Mouse (Mus musculus) embryonic facial prominence, embryonic 14.5 days (tissue): ENCODE results near the gene Slc44a4. TPM values are rescaled to one million over a fixed set of nuclear protein-coding genes. Genes with fewer than 3 reads are reported as not detected.
"Not testable (repeated sequence)": the region's sequence is repeated elsewhere in the genome, so short reads cannot be mapped to it uniquely, and the experiment has no call there.

ENCODE experiments used
- ATAC-seq: fragments of 200-750 bp; cut with Nextera tagmentation; 2 replicates; pipeline ENCODE4 v1.8.0; 2017; ENCODE audit warnings: low read depth, moderate number of reproducible peaks, moderate TSS enrichment
- DNase-seq: peaks from one replicate; pipeline ENCODE4 v3.0.0-alpha.2; 2015; ENCODE audit warnings: low spot score
- H3K27ac ChIP-seq: fragments of 300-500 bp; sonication (generic); replicated peaks from 2 replicates; pipeline ENCODE4 v1.5.1; 2014; ENCODE audit warnings: low read depth, mild to moderate bottlenecking, low read length, moderate library complexity
- H3K27me3 ChIP-seq: fragments of 300-500 bp; sonication (generic); replicated peaks from 2 replicates; pipeline ENCODE4 v1.6.1; 2014; ENCODE audit warnings: low read length; ENCODE audit not compliant: control insufficient read depth, insufficient read depth
- H3K36me3 ChIP-seq: fragments of 300-500 bp; sonication (generic); 2 replicates; pipeline ENCODE4 v1.6.1; 2014; ENCODE audit warnings: low read length, mixed read lengths; ENCODE audit not compliant: control insufficient read depth, insufficient read depth
- H3K4me1 ChIP-seq: fragments of 300-500 bp; sonication (generic); 2 replicates; pipeline ENCODE4 v1.6.1; 2014; ENCODE audit warnings: antibody characterized with exemption, low read length; ENCODE audit not compliant: control insufficient read depth, insufficient read depth
- H3K4me2 ChIP-seq: fragments of 300-500 bp; sonication (generic); 2 replicates; pipeline ENCODE4 v1.6.1; 2014; ENCODE audit warnings: low read depth, mild to moderate bottlenecking, low read length, moderate library complexity, mixed read lengths
- H3K4me3 ChIP-seq: fragments of 300-500 bp; sonication (generic); 2 replicates; pipeline ENCODE4 v1.5.1; 2014; ENCODE audit warnings: low read depth, mild to moderate bottlenecking, low read length
- H3K9ac ChIP-seq: fragments of 300-500 bp; sonication (generic); 2 replicates; pipeline ENCODE4 v1.6.1; 2014; ENCODE audit warnings: low read depth, mild to moderate bottlenecking, low read length, moderate library complexity, mixed read lengths
- H3K9me3 ChIP-seq: fragments of 300-500 bp; sonication (generic); 2 replicates; pipeline ENCODE4 v1.6.1; 2016; ENCODE audit warnings: low read length; ENCODE audit not compliant: control insufficient read depth
- WGBS: fragments of 180-500 bp; shearing (Covaris S2); extraction: QIAGEN DNeasy Blood & Tissue Kit; methylation state at CpG from one replicate; pipeline ENCODE4 v1.1.7; 2014; 5-methylcytosine and 5-hydroxymethylcytosine counted together
- polyA plus RNA-seq: library from polyadenylated mRNA; unstranded; fragments of >200 nt; fragmentation: Nextera tagmentation; extraction: Ambion mirVana; gene quantifications from 2 replicates; pipeline ENCODE4 v1.2.1, GENCODE M21; 2014

Slc44a4 gene
- polyA plus RNA-seq, 1 experiment from 2014 or later = 0.53 TPM

- peak overlapping the region; percentile 2; the same call in 1 of the 2 replicates for H3K4me3 ChIP-seq
- no peaks in the 10 kb centered on the region for H3K27me3 ChIP-seq
- H3K4me2 ChIP-seq = 0 out of 2 replicates have a peak overlapping the region, but pooled peaks have one; percentile 84
- 85% methylated on average over 17 of the region's 17 CpGs for WGBS
- no peaks in the 10 kb centered on the region for H3K9me3 ChIP-seq
- ATAC-seq (no peak), DNase-seq (no peak)
- H3K9ac ChIP-seq = no peak overlapping the region
- H3K27ac ChIP-seq = no peak overlapping the region
- H3K36me3 ChIP-seq = peaks cover 14% of the 10 kb centered on the region
- H3K4me1 ChIP-seq = peaks cover 12% of the 10 kb centered on the region; the same call in 1 of the 2 replicates
These were observed 17.9 kb upstream of the Slc44a4 start for GRCm38 (mm10) chr17:34896366-34896765.

- Histone ChIP-seq H3K27ac (peak overlapping the region; percentile 96), H3K4me1 (peaks cover 12% of the 10 kb centered on the region; the same call in 1 of the 2 replicates), H3K9ac (peak overlapping the region; percentile 84), H3K27me3 (no peaks in the 10 kb centered on the region), H3K9me3 (no peaks in the 10 kb centered on the region), H3K36me3 (peaks cover 24% of the 10 kb centered on the region), H3K4me2 (peak overlapping the region; percentile 74), H3K4me3 (peak overlapping the region; percentile 89)
- DNase-seq (peak; percentile 94), ATAC-seq (0 out of 2 replicates have a peak, but pooled peaks have one; percentile 7)
- 16% methylated on average over 10 of the region's 10 CpGs for WGBS
These were observed 16.7 kb upstream of the Slc44a4 start for GRCm38 (mm10) chr17:34897373-34898159.

GRCm38 (mm10) chr17:34898160-34898586 is 16.1 kb upstream of the Slc44a4 start, which contains the start of the genes C2 and Ehmt2:
C2 (minus strand) TSS chr17:34898265.
Ehmt2 (plus strand) TSS chr17:34898469.
- peak within 1 kb of the TSS; percentile 89 for H3K4me3 ChIP-seq
- H3K4me2 ChIP-seq = peak within 1 kb of the TSS; percentile 74
- H3K9me3 ChIP-seq = no peaks in the 10 kb centered on the region
- peak; percentile 88 for DNase-seq
- no peaks in the 10 kb centered on the region for H3K27me3 ChIP-seq
- WGBS = 0% methylated on average over 15 of the region's 44 CpGs
- peaks cover 30% of the 10 kb centered on the region for H3K36me3 ChIP-seq
- peak within 1 kb of the TSS; percentile 84 for H3K9ac ChIP-seq
- peaks cover 12% of the 10 kb centered on the region; the same call in 1 of the 2 replicates for H3K4me1 ChIP-seq
- ATAC-seq = peak; percentile 35; the same call in 1 of the 2 replicates
- peak within 1 kb of the TSS; percentile 96 for H3K27ac ChIP-seq

- Histone ChIP-seq H3K36me3 (peaks cover 35% of the 10 kb centered on the region), H3K9me3 (no peaks in the 10 kb centered on the region), H3K9ac (peak overlapping the region; percentile 84), H3K4me1 (peaks cover 12% of the 10 kb centered on the region; the same call in 1 of the 2 replicates), H3K27ac (peak overlapping the region; percentile 96), H3K4me3 (peak overlapping the region; percentile 89), H3K27me3 (no peaks in the 10 kb centered on the region), H3K4me2 (peak overlapping the region; percentile 74)
- ATAC-seq (no peak), DNase-seq (peak; percentile 66)
- no CpG with 5 or more reads among the region's 47 CpGs for WGBS
These were observed 15.6 kb upstream of the Slc44a4 start for GRCm38 (mm10) chr17:34898706-34899052.

- no peaks in the 10 kb centered on the region for H3K9me3 ChIP-seq
- H3K4me1 ChIP-seq = peaks cover 12% of the 10 kb centered on the region; the same call in 1 of the 2 replicates
- DNase-seq (peak; percentile 24), ATAC-seq (no peak; the same call in 1 of the 2 replicates)
- H3K27ac ChIP-seq = peak overlapping the region; percentile 96
- H3K9ac ChIP-seq = peak overlapping the region; percentile 84
- peaks cover 40% of the 10 kb centered on the region for H3K36me3 ChIP-seq
- WGBS = under 1% methylated on average over 26 of the region's 45 CpGs
- no peaks in the 10 kb centered on the region for H3K27me3 ChIP-seq
- peak overlapping the region; percentile 74 for H3K4me2 ChIP-seq
- peak overlapping the region; percentile 89 for H3K4me3 ChIP-seq
These were observed 15.0 kb upstream of the Slc44a4 start for GRCm38 (mm10) chr17:34899053-34899889.

- H3K4me1 ChIP-seq = peaks cover 12% of the 10 kb centered on the region; the same call in 1 of the 2 replicates
- H3K9me3 ChIP-seq = no peaks in the 10 kb centered on the region
- ATAC-seq (no peak), DNase-seq (no peak)
- peak overlapping the region; percentile 89 for H3K4me3 ChIP-seq
- H3K36me3 ChIP-seq = peaks cover 46% of the 10 kb centered on the region
- peak overlapping the region; percentile 74 for H3K4me2 ChIP-seq
- WGBS = 2% methylated on average over 5 of the region's 5 CpGs
- H3K9ac ChIP-seq = peak overlapping the region; percentile 84
- H3K27me3 ChIP-seq = no peaks in the 10 kb centered on the region
- H3K27ac ChIP-seq = peak overlapping the region; percentile 96
These were observed 14.4 kb upstream of the Slc44a4 start for GRCm38 (mm10) chr17:34899890-34900243.

GRCm38 (mm10) chr17:34900826-34901225 is 13.4 kb upstream of the Slc44a4 start:
- DNase-seq, H3K27ac ChIP-seq, H3K4me1 ChIP-seq, H3K9me3 ChIP-seq, ATAC-seq, H3K4me3 ChIP-seq, H3K9ac ChIP-seq, H3K27me3 ChIP-seq: not testable (repeated sequence)
- Histone ChIP-seq H3K36me3 (peaks cover 55% of the 10 kb centered on the region), H3K4me2 (peak overlapping the region; percentile 74)

- H3K27me3 ChIP-seq, H3K4me3 ChIP-seq, ATAC-seq, H3K9ac ChIP-seq, DNase-seq, H3K27ac ChIP-seq, H3K9me3 ChIP-seq, H3K4me1 ChIP-seq, H3K4me2 ChIP-seq: not testable (repeated sequence)
- peaks cover 58% of the 10 kb centered on the region for H3K36me3 ChIP-seq
- WGBS = 87% methylated on average over 9 of the region's 10 CpGs
These were observed 12.3 kb upstream of the Slc44a4 start for GRCm38 (mm10) chr17:34901948-34902347.
